Mouse (Mus musculus) lung, postnatal 0 days (tissue): ENCODE measurements around the gene Lamtor3. TPM values are rescaled to one million over a fixed set of nuclear protein-coding genes. Genes with fewer than 3 reads are reported as not detected.

Source experiments
- ATAC-seq: fragments of 200-750 bp; cut with Nextera tagmentation; 2 replicates; pipeline ENCODE4 v1.8.0; 2017; ENCODE audit warnings: moderate library complexity
- DNase-seq: peaks from one replicate; pipeline ENCODE4 v3.0.0-alpha.2; 2016; ENCODE audit warnings: low spot score
- H3K27ac ChIP-seq: fragments of 300-500 bp; sonication (generic); 2 replicates; pipeline ENCODE4 v1.5.1; 2014; ENCODE audit warnings: antibody characterized with exemption, mild to moderate bottlenecking, low read length, mixed read lengths
- H3K27me3 ChIP-seq: fragments of 300-500 bp; sonication (generic); replicated peaks from 2 replicates; pipeline ENCODE4 v1.6.1; 2014; ENCODE audit warnings: low read length, mixed read lengths; ENCODE audit not compliant: insufficient read depth
- H3K36me3 ChIP-seq: fragments of 300-500 bp; sonication (generic); 2 replicates; pipeline ENCODE4 v1.6.1; 2014; ENCODE audit warnings: low read length, mixed read lengths; ENCODE audit not compliant: insufficient read depth
- H3K4me1 ChIP-seq: fragments of 300-500 bp; sonication (generic); 2 replicates; pipeline ENCODE4 v1.6.1; 2014; ENCODE audit warnings: antibody characterized with exemption, low read depth, low read length, mixed read lengths; ENCODE audit not compliant: insufficient read depth
- H3K4me2 ChIP-seq: fragments of 300-500 bp; sonication (generic); replicated peaks from 2 replicates; pipeline ENCODE4 v1.6.1; 2014; ENCODE audit warnings: low read depth, mild to moderate bottlenecking, low read length, moderate library complexity, mixed read lengths
- H3K4me3 ChIP-seq: fragments of 300-500 bp; sonication (generic); 2 replicates; pipeline ENCODE4 v1.5.1; 2014; ENCODE audit warnings: low read depth, low read length
- H3K9ac ChIP-seq: fragments of 300-500 bp; sonication (generic); replicated peaks from 2 replicates; pipeline ENCODE4 v1.6.1; 2014; ENCODE audit warnings: low read depth, mild to moderate bottlenecking
- H3K9me3 ChIP-seq: fragments of 300-500 bp; sonication (generic); 2 replicates; pipeline ENCODE4 v1.6.1; 2016; ENCODE audit warnings: low read length, mixed read lengths
- CTCF ChIP-seq: IDR thresholded peaks from 2 replicates; pipeline ENCODE4 v1.5.1; 2016; ENCODE audit warnings: antibody characterized with exemption, mild to moderate bottlenecking
- EP300 ChIP-seq: IDR thresholded peaks from 2 replicates; pipeline ENCODE4 v1.6.1; 2016; ENCODE audit warnings: antibody characterized with exemption, mild to moderate bottlenecking, control low read depth
- WGBS: fragments of 180-500 bp; shearing (Covaris S2); extraction: QIAGEN DNeasy Blood & Tissue Kit; methylation state at CpG from one replicate; pipeline ENCODE4 v1.1.7; 2014; 5-methylcytosine and 5-hydroxymethylcytosine counted together
- polyA plus RNA-seq: library from polyadenylated mRNA; unstranded; fragments of >200 nt; fragmentation: Nextera tagmentation; extraction: Ambion mirVana; gene quantifications from 2 replicates; pipeline ENCODE4 v1.2.1, GENCODE M21; 2015

Lamtor3 gene
- polyA plus RNA-seq, 1 experiment from 2014 or later, result 122 TPM

- 69% methylated on average over 5 of the region's 5 CpGs for WGBS
- ATAC-seq, result no peak
Observed at GRCm38 (mm10) chr3:137978233-137978632, 59.9 kb downstream of the Lamtor3 start.

More at GRCm38 (mm10) chr3:137978233-137978632, 59.9 kb downstream of the Lamtor3 start:
- no peaks in the 10 kb centered on the region for H3K27me3 ChIP-seq
- no peak overlapping the region for H3K4me2 ChIP-seq
- no peak overlapping the region for H3K27ac ChIP-seq
- H3K9ac ChIP-seq, result no peak overlapping the region
- no peaks in the 10 kb centered on the region for H3K9me3 ChIP-seq
- no peak for TF ChIP-seq EP300
- TF ChIP-seq CTCF, result no peak
- no peak for DNase-seq
- peaks cover 4% of the 10 kb centered on the region; the same call in 1 of the 2 replicates for H3K4me1 ChIP-seq
- H3K4me3 ChIP-seq, result no peak overlapping the region
- no peaks in the 10 kb centered on the region for H3K36me3 ChIP-seq

Other genes with a start within 250 kb of the Lamtor3 start
- not detected in 2 replicates for gene Gm21962, start 247.0 kb upstream of the Lamtor3 start, polyA plus RNA-seq
- gene H2afz, start 54.0 kb upstream of the Lamtor3 start, polyA plus RNA-seq, result 577 and 614 TPM in 2 replicates
- gene Dnajb14, start 50.8 kb upstream of the Lamtor3 start, polyA plus RNA-seq, result 10.0 and 12.4 TPM in 2 replicates
- gene Dapp1, start 63.0 kb downstream of the Lamtor3 start, polyA plus RNA-seq, result 7.9 and 8.9 TPM in 2 replicates
- 0.14 and 0.20 TPM in 2 replicates for gene 1110002E22Rik, start 146.5 kb downstream of the Lamtor3 start, polyA plus RNA-seq
- 0.07 and 0.12 TPM in 2 replicates for gene Gm5105, start 148.9 kb downstream of the Lamtor3 start, polyA plus RNA-seq
- gene Trmt10a, start 224.9 kb downstream of the Lamtor3 start, polyA plus RNA-seq, result 6.1 and 6.4 TPM in 2 replicates
- gene Mttp, start 226.5 kb downstream of the Lamtor3 start, polyA plus RNA-seq, result 5.5 TPM in 2 replicates